Mouse (Mus musculus) frontal cortex, postnatal 10 days (tissue): Measurements from ENCODE around the gene Alg2.

Experiments
- DNase-seq, 2 experiments: peaks; one replicate each; pipeline ENCODE4 v3.0.0; 2022; ENCODE audit warnings: low spot score in 2 of 2, mixed read lengths in 1 of 2

Gene Alg2

GRCm38 (mm10) chr4:47449586-47450522, 24.3 kb downstream of the Alg2 start:
- no peak for DNase-seq

- no peak for DNase-seq
Observed at GRCm38 (mm10) chr4:47449116-47449515, 25.0 kb downstream of the Alg2 start.

GRCm38 (mm10) chr4:47448526-47448925, 25.6 kb downstream of the Alg2 start:
- no peak for DNase-seq

- DNase-seq, result no peak
Observed at GRCm38 (mm10) chr4:47440951-47441350, 33.2 kb downstream of the Alg2 start.

GRCm38 (mm10) chr4:47438956-47439355, 35.2 kb downstream of the Alg2 start:
- no peak for DNase-seq

DNA sequence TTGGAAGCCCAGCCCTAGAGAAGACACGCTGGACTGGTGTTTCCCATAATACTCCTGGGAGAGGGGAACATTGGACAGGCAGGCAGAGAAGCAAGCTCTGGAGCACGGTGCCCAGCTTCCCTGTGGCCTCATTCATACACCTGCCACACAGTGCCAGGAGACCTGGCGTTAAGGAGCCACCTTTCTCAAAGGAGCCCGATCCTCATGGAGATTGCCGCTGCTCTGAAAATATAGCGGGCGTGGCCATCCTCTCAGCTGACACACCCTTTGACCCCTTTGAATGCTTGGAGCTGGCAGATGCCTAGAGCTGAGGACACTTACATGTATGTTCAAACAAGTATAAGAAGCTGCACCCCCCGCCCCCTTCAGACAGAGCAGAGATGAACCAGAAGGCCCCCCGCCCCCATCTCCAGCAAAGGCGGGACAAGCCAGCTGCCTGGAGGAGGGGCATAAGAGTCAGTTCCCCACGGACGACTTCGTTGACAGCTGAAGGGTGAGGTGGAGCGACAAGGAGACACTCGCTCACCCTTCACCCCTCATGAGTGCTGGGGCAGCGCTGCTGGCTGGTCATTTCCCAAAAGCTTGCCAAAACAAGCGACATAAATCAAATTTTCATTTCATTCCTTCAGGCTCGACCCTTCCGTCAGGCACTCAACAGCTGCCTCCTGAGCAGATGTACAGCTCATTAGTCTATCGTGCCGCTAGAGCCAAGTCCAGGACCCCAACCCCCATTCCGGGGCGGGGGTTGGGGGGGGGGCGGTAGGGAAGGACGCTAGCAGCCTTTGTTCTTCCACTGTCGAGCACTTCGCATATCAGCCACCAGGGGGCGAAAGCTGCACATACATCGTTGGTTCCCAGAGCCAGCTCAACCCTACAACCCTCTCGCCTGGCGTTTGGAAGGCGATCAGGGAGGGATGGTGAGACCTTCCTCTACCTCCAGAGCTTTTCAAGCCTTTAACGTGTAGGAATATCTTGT, 36.5 kb downstream of the Alg2 start:
- peak; percentile 82 to 87 for DNase-seq

GRCm38 (mm10) chr4:47435566-47436360, 38.4 kb downstream of the Alg2 start:
- DNase-seq, result no peak

GRCm38 (mm10) chr4:47435131-47435530, 39.0 kb downstream of the Alg2 start:
- no peak for DNase-seq

DNA sequence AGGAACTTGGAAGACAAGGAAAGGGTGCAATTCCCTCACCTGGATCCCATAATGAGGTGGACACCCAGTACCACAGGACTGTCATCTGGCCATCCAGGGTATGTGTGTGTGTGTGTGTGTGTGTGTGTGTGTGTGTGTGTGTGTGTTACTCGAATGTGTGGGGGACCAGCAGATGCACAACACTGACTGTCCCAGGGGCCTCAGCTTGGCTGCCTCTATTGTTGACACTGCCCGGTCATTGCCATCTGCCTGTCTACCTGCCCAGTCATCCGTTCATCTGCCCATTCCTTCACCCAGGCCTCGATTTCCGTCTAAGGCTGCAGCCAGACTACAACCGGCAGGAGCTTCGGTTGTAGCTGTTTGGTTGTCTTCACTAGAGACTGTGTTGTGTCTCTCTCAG, 41.4 kb downstream of the Alg2 start:
- no peak for DNase-seq

DNA sequence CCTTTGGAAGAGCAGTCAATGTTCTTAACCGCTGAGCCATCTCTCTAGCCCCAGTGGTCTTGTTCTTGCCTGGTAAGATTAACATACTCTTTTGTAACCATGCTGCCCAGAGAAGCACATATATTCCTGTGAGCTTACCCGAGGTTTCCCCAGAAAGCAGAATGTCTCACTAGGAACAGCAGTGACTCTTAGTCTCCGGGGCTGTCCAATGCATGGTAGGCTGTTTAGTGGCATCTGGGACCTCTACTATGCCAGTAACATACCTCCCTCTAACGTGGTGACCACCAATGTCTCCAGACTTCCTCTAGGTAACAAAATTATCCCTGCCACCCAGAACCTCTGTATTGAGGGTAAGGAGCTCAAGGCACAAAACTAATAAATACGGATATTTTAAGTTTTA, 43.1 kb downstream of the Alg2 start:
- DNase-seq, result no peak

- no peak for DNase-seq
Observed at GRCm38 (mm10) chr4:47430557-47430956, 43.6 kb downstream of the Alg2 start.

DNA sequence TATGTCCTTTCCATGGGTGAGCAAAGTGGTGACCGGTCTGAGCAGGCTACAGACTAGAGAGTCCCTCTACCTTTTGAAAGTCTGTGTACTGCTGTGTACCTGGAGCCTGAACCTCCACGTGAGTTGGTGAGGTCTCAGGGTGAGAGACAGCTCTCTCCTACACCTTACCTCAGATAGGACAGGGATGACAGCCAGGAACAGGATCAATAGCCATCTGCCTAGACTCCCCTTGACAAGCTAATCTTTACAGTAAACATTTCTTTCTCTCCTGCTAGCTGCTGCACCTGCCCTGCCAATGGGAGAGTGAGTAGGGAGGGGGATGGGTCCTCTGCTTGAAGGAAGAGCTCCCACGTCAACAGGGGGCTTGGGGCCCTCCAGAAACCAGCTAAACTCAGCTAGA, 46.5 kb downstream of the Alg2 start:
- DNase-seq, result no peak

GRCm38 (mm10) chr4:47425247-47425830, 48.8 kb downstream of the Alg2 start:
- DNase-seq, result no peak

- no peak for DNase-seq
Observed at GRCm38 (mm10) chr4:47424376-47424775, 49.8 kb downstream of the Alg2 start.

DNA sequence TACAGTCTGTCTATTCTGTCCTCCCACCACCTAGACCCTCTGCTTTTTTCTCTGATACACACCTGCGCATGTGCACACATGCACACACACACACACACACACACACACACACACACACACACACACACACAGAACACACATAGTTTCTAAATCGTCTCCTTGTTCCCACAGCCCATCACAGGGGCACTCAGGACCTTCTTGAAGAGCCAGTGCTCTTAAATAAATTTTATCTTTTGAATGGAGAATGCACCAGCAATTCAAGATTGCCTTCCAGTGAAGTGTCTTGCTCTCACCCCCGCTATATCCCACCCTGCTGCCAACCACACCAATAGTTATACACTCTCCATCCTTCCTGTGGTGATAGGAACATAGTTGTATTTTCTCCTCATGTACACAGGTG, 51.2 kb downstream of the Alg2 start:
- DNase-seq, result no peak

DNA sequence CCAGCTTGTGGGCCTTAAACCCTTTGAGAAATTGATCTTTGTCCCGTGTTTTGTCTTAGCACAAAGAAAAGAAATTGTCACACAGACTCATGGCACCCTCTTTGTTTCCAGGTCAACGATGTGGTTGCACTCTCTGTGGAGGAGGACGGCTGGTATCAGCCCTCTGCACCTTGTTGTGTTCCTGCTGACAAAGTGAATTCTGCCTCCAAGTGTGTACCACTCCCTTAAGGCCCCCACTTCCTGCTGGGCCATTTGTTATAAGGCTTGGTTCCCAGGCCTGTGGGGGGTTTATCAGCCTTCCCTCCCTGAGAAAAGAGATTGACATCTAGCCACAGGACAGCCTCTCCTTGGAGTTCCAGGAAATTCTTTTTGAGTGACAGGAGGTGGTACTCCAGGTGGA, 51.9 kb downstream of the Alg2 start:
- no peak for DNase-seq

GRCm38 (mm10) chr4:47420191-47420590, 53.9 kb downstream of the Alg2 start:
- no peak for DNase-seq

DNA sequence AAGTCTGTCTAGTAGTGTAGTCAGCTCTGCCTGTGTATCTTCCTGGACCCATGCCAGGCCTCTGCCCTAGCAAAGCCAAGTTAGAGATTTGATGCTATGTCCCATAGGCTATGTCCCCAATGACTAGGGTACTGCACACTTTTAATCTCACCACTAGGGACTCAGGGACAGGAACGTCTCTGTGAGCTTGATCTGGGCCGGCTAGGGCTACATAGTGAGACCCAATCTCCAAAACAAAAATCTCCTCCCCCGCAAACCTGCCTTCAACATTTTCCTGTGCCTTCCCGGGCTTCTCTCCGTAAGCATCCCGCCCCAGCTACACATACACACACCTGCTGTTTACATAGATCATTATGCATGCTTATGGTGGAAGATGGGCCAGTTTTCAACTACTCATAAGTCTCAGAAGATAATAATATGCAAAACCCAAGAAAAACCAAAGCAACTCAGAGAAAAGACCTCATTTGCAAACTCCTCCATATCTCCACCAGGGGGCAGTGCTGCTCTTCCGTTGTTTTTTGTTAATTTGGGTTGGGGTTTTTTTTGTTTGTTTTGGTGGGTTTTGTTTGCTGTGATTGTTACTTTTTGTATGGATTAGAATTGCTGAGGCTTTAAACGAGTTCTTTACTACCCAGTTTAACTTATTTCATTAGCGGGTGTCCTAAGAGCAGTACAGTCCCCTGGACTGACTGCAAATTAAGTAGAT, 54.7 kb downstream of the Alg2 start:
- no peak for DNase-seq

DNA sequence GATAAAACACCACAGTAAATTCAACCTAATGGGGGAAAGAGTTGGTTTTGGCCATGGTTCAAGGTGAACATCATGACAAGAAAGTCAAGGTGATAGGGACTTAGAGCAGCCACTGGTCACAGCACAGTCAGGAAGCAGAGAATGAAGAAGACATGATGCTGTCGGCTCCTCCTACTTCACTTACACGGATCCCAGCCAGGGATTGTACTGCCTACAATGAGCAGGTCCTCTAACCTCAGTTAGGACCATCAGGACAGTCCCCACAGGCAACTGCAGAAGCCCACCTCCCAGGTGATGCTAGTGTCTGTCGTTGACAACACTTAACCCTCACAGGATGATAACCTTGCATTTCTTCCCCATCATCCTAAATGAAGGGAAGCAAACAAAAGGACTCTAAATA, 56.3 kb downstream of the Alg2 start:
- DNase-seq, result no peak
